Mouse (Mus musculus): Measurements from ENCODE around the gene Ms4a6d.
"Not testable (repeated sequence)": the region's sequence is repeated elsewhere in the genome, so short reads cannot be mapped to it uniquely, and the experiment has no call there.

The Ms4a6d gene

DNA sequence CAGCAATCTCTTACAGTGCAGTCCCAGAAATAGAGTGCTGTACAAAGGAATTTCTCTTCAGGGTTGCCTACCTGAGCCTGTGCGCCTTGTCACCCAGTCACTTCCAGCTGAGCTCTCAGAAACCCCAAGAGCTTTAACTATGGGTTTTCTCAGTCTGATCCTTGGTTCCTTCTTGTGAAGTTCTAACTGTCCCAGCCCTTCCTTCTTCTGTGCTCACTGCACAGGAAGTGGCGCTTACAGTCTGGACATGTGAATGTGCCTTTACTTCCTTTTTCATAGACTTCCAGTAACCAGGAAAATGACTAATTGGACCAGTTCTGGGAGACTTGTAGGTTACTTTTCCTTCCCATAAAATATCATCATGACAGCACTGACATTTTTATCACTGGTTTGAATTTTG is at the start of gene Ms4a6d:
Gene Ms4a6d, minus strand, starts transcription at position 247 of the 400 bp plus-strand sequence.
- DNase-seq (ENCODE audit: low read depth, low spot score), result no peak

DNA sequence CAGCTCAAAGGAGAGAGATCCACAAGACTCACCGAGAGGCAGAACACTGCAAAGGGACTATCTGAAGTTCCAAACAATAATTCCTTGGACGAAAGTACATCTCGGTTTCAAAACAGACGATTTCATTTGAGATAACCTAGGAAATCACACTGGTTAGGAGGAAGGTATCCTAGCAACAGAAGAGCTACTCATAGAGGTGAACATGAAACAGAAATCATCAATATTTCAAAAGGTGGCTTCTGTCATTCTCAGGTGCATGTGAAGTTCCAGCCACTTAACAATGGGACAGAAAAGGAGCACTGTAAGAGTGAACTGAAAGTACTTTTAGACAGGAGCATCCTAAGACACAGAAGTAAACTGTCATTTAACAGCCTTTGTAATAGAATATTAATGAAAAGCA is 44.9 kb upstream of the Ms4a6d start:
- DNase-seq (ENCODE audit: low read depth, low spot score), result no peak

DNA sequence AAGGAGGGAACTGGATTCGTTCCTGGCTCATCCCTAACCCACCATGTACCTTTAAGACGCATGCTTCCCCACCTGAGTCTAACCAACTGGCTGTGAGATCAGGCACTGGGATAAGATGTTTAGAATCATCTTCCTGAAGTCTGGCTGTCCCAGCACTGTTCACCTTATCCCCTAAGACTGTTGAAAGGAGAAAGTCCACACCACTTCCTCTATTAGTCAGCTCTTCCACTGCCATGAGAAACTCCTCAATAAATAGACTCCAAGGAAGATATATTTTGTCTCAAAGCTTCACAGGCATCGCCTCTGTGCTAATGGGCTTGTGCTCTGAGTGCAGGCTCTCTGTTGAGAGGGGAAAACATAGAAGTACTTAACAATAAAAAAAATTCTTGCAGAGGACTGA is 41.5 kb upstream of the Ms4a6d start:
- DNase-seq (ENCODE audit: low read depth, low spot score), result no peak

DNA sequence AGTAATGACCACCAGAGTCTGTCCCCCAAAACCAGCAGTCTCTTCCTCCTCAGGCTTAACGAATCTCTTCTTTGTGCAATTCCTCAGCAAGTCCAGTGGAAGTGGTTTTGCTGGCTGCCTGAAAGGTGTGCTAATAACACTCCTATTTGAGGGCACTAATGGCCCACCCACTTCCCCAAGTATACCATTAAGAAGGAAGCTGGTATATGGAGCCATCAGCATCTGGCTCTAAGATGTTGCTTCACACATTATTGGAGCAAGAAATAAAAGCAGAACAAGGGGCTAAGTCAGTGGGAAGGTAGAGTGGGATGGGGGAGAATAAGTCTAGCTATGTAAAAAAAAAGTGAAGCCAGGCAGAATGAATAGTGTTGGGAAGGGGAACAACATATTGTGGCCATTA is 36.1 kb upstream of the Ms4a6d start, which contains the start of gene Ms4a3:
Gene Ms4a3, minus strand, starts transcription at position 120 of the 400 bp plus-strand sequence.
- no peak for DNase-seq (ENCODE audit: low read depth, low spot score)

DNA sequence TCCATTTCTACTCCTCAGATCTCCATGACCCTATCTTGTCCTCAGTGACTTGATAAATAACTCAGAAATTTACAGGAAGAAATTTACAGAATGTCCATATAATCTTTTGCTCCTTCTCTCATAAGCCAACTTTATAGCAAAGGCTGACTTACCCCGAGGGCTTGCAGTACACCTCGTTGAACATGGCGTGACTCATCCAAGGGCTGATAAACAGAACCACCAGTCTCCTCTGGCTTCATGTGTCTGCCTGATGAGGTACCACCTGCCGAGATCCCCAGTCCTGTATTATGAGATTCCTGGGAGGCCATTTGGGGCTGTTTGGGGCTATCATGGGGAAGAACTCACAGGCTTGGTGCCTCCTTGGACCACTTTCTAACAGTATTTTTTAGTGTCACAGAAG is 34.4 kb upstream of the Ms4a6d start:
- no peak for DNase-seq (ENCODE audit: low read depth, low spot score)

DNA sequence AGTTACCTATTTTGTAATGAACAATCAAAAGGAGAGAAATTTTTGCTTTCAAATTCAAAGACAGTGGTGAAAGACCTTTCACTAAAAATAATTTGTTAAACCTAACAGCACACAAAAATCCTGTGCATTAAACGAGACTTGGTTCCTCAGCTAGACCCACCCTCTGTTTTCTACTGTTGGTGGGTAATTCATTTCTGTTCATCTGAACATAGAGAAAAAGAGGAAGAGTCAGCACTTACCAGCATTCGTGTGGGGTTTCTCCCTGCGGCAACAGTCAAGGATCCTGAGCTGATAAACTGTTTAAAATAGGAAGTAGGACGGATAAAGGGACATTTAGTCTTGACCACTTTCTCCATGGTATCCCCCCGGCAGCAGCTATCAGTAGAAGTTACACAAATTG is 30.9 kb upstream of the Ms4a6d start:
- no peak for DNase-seq (ENCODE audit: low read depth, low spot score)

DNA sequence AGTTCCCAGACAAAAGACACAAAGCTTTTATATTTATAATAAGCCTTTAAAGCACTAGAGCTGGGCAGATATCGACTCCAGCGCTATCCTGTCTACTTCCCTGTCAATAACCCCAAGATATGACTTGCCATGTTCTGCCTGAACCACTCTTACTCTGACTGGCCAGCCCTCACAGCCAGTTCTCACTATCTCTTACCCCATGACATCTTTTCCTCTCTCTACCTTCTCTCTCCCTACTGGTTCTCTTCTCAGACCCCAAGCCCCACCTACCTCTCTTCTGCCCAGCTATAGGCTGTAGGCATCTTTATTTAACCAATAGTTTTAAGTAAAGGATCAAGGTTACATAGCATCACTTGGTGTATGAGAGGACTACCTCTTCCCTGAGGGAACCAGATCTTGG is 29.7 kb upstream of the Ms4a6d start:
- DNase-seq (ENCODE audit: low read depth, low spot score), result no peak

DNA sequence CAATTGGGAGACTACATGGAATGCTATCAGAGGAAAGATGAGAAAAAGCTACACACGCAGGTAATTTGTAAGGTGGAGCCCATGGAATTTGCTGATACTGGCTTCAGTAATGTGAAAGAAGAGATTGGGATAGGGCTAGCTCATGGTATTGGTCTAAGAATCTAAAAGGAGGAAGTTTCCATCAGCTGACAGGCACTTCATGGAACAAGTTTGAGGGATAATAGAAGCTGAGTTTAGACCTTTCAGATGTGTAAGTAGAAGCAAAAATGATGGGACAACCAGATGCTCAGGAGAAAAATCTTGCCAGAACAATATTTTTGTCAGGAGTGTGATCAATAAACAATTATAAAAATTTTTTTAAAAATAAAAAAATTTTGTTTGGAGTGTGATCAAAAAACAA is 29.1 kb upstream of the Ms4a6d start:
- DNase-seq (ENCODE audit: low read depth, low spot score), result no peak

DNA sequence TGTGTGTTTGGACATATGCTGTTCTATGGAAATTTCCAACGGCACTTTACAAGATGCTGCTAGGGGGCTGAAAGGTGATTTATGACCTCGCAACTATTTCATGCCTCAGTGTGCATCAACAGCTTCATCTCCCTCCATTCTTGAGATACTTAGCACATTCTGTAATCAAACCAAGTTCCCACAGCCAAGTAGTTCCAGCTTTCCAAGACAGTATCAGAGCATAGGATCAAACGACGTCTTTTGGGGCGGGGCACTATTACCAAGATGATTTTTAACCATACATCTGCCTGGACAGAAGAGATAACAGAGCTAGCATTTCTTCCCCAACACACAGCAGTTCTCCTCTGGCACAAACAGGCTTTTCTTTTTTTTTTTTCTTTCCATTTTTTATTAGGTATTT is 20.6 kb upstream of the Ms4a6d start:
- peak; percentile 12 for DNase-seq (ENCODE audit: low read depth, low spot score)

DNA sequence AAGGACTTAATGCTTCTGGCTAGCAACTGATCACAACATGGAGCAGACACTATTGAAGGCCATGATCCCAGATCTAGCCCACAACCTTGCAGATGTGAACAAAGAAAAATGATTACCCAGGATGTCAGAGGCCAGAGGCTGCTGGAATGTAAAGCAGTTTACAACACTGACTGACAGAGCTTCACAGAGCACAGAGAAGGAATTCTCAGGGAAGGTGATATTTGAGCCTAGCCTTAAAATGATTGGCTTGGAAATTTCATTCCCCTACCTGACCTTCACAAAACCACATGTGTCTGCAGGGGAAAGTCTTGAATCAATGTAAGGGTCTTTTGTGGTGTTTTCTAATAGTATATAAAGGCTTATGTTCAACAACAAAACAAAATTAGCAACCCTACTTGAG is 20.2 kb upstream of the Ms4a6d start:
- DNase-seq (ENCODE audit: low read depth, low spot score), result peak; percentile 20

DNA sequence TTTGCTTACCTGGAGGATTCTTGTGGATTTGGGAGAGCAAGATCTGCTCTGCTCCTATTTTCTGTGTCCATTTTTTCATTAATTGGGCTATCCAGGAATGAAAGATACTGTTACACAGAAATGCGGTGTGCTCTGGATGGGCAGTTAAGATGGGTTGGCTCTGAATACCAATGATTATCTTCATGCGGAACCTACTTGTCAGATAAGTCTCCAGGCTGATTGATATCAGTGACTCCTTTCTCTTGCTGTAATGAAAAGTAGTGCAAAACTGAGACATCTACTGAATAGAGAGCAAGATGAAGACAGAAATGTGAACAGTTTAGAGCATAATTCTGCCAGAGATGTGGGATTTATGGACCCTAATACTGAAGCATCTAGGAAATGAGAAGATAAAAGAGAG is 18.9 kb upstream of the Ms4a6d start, which contains the start of gene Ms4a2:
Gene Ms4a2, minus strand, starts transcription at position 169 of the 400 bp plus-strand sequence.
- no peak for DNase-seq (ENCODE audit: low read depth, low spot score)

DNA sequence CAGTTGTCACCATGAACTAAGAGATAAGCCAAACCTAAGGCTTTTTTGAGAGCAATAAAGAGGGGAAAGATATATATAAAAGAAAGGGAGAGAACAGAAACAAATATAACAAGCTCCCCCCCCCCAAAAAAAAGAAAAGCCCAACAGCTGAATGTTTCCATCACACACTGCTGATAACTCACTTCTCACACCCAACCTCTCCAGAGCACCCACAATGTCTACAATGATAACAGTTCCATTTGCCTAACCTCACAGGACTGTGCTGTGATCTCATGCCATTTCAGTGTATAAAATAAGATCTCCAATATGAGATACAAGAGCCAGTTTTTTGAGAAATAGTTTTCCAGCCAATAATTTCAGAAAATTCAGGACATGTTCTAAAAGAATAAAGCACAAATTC is 13.3 kb upstream of the Ms4a6d start:
- DNase-seq (ENCODE audit: low read depth, low spot score), result no peak

DNA sequence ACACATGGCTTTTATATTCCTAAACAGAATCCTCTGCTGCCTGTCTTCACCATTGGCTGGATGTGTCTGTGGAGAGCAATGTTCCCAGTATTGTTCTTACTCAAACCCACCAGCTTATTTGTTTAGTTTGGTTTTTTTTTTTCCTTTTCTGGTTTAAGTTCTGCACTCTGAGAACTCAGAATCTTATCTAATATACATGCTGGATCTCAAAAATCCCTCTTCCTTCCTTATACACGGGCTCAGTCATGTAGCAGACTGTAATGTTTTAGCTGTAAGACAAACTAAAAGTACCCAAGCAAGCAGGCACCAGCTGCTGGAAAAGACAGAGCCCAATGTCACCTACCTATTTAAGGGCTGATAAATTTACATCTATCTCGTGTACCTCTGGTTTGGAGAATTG is 10.2 kb upstream of the Ms4a6d start:
- DNase-seq (ENCODE audit: low read depth, low spot score), result no peak

DNA sequence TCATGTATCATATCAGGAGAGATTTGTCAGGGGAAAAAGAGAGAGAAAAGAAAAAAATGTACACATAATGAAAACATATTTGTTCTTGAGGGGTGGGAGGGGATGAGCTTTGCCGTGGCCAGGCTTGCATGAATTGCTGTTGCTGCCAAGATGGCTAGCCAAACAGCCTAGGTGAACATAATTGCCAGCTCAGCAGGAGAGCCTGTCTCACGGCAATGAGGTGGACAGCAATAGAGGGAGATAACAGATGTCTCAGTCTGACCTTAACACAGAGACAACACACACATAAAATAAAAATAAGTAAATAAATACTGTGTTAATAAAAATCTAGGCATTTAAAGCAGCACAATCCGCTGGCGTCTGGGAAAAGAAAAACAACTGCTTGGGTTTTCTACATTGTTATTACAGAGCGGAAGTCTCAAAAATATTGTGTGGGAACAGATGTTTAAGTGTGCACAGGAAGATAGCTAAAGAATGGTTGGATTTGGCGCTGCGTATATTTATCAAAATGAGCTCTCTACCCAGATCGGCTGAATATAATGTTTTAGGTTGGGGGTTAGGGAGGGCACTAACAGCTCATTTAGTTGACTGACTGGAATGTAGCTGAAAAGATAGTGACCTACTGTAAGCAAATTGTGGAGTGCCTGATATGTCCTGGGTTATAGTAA is 9.3 kb upstream of the Ms4a6d start:
- no peak for DNase-seq (ENCODE audit: low read depth, low spot score)

DNA sequence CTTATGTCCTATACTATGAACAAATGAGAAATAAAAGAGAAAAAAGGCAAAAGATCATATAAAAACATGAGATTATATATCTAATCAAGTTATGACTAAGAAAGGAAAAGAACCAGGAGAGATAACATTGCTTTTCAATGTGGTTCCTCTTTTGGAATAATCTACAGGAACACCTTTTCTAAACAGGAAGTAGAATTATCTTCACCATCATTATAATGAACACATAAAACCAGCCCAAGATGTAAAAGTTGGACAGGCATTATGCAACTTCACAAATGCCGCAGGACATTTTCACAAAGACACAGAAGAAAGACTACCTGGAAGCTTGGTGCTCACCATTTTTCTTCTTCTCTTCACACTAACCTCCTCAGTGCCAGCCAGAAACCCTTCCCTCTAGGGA is 8.4 kb upstream of the Ms4a6d start:
- no peak for DNase-seq (ENCODE audit: low read depth, low spot score)

DNA sequence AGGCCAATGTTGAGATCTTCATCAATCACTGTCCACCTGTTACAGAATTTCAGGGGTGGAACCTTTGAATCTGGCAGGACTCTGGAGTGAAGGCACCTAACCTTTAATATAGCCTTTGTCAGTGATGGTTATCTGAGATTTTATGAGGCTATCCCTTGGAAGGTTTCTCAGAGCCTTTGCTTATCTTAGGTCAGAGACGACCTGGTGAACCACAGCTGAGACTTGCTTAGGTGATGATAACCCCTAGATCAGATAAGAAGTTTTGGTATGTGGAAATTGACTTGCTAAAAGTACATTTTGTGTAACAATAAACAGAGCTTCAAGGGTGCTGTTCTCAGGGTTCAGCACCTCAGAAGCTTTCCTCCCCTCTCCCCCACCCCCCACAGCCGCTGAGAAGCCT is 7.6 kb upstream of the Ms4a6d start:
- no peak for DNase-seq (ENCODE audit: low read depth, low spot score)

DNA sequence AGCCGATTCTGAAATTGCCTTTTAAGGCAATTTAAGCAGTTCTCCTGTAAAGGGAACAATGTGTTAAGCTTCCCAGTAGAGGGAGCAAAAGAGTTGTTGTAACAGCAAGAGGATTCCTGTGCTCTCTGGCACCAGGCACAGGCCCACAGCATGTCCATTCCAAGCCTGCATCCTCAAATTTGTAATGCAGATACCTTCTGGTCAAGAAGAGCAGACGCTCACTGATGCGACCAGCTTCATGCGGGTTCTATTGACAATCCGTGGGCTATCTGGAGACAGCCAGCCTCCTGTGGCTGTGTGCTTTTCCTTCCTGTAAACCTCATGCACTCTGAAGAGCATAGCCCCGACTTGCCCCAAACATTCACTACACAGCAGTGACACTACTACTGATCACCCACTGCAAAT is 6.9 kb upstream of the Ms4a6d start:
- DNase-seq (ENCODE audit: low read depth, low spot score), result peak; percentile 46

DNA sequence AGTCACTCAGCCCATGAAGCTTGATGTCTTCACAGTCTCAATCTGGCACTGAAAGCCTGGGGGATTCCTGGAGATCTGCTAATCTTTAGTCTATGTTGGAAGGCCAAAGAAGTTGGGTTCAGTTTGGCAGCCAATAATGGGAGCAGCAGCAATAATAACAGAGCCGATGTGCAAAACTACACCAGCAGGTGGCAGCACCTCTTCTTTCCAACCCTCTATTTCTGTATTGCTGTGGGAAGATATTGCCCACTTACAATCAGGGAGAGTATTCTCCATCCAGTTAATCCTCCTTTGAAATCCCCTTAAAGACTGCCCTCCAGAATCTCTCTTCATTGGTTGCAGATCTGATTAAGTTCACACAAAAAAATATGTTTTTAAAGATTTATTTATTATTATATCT is 3.5 kb upstream of the Ms4a6d start:
- peak; percentile 43 for DNase-seq (ENCODE audit: low read depth, low spot score)

DNA sequence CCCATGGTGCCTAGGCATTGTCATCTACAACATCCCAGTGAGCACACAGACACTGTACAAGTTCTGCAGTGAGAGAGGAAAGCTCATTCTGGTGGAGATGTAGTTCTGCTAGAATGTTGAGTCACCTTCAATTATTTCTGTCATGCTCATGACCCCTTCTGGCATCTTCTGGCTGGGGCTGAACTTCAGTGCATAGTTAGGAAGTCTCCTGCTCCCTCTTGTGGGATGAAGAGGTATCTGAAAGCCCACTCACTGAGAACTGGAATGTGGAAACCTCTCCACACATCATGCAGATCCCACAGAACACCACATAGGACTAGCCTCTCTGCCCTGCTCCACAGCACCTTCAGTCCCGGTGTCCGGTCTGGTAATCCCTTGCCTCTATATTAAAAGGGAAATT is 2.6 kb downstream of the Ms4a6d start:
- DNase-seq (ENCODE audit: low read depth, low spot score), result peak; percentile 24

DNA sequence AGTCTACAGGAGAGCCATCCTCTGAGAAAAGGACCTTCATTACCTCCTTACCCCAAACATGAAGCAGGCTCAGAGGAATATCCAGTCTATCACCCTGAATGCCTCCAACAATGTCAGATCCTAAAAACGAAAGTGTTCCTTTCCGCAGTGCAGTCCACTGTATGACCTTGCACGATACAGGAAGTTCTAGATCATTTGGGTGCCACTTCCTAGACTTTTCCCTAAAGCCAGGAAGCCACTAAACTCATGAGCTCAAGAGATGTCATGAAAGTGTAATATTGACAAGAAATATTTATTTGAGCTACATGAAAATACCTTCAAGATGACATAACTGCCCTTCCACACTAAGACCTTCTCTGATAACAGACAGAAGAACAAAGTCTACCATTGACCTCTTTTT is 3.3 kb downstream of the Ms4a6d start:
- no peak for DNase-seq (ENCODE audit: low read depth, low spot score)

DNA sequence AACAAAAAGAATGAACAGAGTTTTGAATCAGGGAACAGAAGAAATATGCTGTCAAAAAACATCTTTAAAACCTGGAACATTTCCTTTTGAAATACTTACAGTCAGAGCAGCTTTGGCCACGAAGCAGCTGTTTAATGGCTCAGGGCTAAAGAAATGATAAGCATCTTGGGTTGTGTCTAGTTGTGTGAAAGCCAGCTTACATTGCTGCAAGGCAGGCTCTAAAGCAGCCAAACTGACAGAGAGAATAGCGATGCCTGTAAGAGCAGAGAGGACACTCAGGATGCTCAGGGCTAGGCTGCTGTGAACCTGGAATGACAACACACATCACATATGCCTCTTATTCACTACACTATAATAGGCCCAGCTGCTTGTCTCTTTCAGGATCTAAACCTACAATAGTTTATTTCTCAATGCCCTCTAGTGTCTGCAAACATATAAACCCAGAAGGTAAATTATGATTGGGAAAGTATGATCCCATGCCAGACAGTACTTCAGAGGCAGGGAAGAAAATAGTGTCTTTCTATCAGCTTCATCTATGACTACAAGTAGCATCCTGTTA is 14.7 kb downstream of the Ms4a6d start:
- DNase-seq (ENCODE audit: low read depth, low spot score), result no peak

DNA sequence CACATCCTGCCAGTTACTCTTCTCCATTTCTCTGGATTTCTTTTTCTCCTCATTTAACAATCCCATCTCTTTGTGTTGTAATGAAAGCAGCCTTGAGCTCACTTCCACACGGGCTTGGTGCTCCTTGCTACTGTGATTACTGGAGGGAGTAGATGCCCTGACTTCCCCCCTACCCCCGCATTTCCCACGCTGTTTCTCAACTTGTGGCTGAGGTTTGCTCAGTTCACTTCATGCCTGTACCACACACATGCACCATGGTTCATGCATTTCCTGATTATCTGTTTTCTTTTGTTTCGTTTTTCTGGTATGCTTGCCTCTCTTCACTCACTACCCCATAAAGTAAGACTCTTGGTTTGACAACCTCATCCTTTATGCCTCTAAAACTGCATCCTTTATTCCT is 15.4 kb downstream of the Ms4a6d start:
- no peak for DNase-seq (ENCODE audit: low read depth, low spot score)

DNA sequence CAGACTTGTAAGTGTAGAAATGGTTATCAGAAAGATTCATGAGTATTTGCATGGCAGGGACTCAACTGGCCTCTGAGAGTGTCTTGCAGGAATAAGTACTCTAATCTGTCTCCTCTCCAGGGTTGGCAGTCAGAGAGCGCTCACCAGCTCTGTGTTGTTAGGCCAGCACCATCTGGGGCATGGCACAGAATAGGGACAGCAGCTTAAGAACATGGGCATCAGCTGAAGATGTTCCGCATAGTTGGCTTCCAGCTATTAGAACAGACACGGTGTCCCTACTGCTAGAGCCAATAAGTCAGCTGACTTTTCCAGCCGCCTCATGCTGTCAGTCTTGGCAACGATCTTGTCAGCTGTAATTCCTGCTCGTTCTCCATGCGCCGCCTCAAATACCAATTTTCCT is 29.7 kb downstream of the Ms4a6d start:
- no peak for DNase-seq (ENCODE audit: low read depth, low spot score)

DNA sequence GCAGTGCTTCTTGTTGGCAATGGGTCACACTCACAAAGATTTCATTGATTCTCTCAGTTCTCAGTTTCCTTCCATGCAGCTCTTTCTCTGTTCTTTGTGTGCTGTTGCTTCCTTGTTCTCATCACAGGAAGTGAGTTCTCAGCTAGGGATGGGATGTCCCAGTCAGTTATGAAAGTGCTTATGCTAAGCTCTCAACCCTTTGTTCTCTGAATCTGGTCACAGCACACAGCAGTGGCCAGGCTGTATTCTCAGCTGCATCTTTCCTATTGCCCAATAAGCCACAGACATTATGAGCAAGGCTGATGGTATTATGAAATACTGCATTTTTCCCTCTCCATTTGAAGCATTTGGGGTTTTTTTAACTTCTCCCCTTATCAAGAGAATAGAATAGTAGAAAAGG is 45.1 kb downstream of the Ms4a6d start:
- not testable (repeated sequence) for DNase-seq (ENCODE audit: low read depth, low spot score)
